Mouse (Mus musculus): Measurements from ENCODE around the gene Zdhhc21. TPM values are rescaled to one million over a fixed set of nuclear protein-coding genes. Genes with fewer than 3 reads are reported as not detected.

Gene Zdhhc21
- polyA plus RNA-seq, 1 experiment from 2014 or later, result 11.0 TPM

DNA sequence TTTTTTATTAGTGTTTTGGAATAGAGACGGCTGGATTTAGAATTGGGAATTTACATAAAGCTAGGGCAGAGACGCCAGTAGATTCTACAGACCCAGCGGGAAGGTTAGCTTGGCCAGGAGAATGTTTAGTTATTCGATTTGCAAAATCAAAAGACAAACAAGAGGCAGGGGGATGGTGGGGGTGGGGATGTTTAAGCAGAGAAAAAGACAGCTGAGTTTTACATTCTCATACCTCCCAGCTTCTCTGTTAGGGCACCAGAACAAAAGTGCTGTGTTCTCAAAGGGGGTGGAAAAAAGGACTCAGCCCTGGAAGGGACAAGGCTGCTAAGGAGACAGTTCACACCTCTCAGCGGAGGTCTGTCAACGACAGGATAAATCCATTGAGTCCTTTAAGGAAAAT, 12.4 kb upstream of the Zdhhc21 start:
- WGBS, result 38% methylated on average over 6 of the region's 6 CpGs
- ATAC-seq (replicated peaks; ENCODE audit: extremely low read depth, insufficient read depth, low FRiP score), result no peak
- no peak overlapping the region for H3K4me2 ChIP-seq (ENCODE audit: low read depth, low read length)

DNA sequence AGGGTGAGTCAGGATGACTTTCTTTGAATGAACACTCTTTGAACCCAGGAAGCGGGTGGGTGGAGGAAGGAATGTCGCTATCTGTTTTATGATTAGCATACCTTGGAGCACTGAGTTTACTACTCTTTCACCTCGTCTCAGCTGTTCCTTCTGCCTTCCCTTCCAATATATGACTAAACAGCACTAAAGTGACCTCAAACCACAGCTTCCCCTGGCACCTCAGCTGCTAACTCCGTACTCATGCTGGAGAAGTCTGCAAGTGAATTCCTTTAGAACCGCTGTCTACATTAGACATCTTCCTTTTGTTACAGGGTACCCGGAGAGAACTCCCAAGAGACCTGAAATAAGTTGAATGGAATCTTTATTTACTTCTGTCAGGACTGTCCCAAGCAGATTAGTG, 11.2 kb upstream of the Zdhhc21 start:
- H3K4me3 ChIP-seq (ENCODE audit: low read length), result no peak overlapping the region
- H3K4me2 ChIP-seq (ENCODE audit: low read depth, low read length), result no peak overlapping the region
- no peaks in the 10 kb centered on the region for H3K4me1 ChIP-seq (ENCODE audit: control insufficient read depth, insufficient read depth, low read length)
- H3K9ac ChIP-seq (ENCODE audit: low read length), result no peak overlapping the region
- H3K36me3 ChIP-seq (ENCODE audit: control insufficient read depth, insufficient read depth), result no peaks in the 10 kb centered on the region
- no peak for ATAC-seq (replicated peaks; ENCODE audit: extremely low read depth, insufficient read depth, low FRiP score)
- H3K9me3 ChIP-seq (replicated peaks; ENCODE audit: control insufficient read depth, low read length), result no peaks in the 10 kb centered on the region
- WGBS, result 66% methylated on average over 6 of the region's 6 CpGs
- no peak overlapping the region for H3K27ac ChIP-seq (ENCODE audit: low read length)
- H3K27me3 ChIP-seq (ENCODE audit: control insufficient read depth, insufficient read depth, low read length), result no peaks in the 10 kb centered on the region

More for the DNA sequence above, 12.4 kb upstream of the Zdhhc21 start:
- Histone ChIP-seq H3K4me3 (ENCODE audit: low read length) (no peak overlapping the region), H3K27me3 (ENCODE audit: control insufficient read depth, insufficient read depth, low read length) (no peaks in the 10 kb centered on the region), H3K9ac (ENCODE audit: low read length) (no peak overlapping the region), H3K36me3 (ENCODE audit: control insufficient read depth, insufficient read depth) (no peaks in the 10 kb centered on the region), H3K4me1 (ENCODE audit: control insufficient read depth, insufficient read depth, low read length) (no peaks in the 10 kb centered on the region), H3K27ac (ENCODE audit: low read length) (no peak overlapping the region), H3K9me3 (replicated peaks; ENCODE audit: control insufficient read depth, low read length) (no peaks in the 10 kb centered on the region)

DNA sequence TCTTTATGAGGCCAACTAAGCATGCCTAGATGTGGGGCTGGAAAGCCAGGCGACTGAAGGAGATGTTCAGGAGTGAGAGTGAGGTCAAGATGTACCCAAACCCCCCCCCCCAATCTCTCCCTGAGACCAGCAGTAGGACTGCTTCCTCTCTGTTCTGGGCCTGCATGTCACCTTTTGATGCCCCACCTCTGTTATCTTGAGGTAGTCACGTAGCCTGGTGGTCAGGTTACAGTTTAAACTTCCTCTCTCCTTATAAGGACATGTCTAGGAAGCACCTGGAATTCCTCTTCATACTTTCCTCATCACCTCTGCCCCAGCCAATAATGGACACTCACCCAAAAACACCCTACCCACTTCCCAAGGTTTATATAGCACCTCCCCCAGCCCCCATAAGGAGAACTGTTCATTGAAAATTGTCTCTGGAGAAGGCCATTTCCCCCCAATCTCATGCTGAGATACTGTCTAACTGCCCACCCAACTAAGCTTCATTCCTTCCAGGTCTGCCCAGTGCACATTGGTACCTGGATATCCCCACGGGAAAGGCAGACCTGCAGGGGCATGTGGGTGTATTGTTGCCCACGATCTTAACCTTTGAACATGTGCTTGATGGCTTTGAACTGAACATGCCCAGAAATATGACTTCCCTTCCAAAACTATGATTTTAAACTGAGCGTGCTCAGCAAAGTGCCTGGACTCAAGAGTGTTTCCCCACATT, 8.1 kb upstream of the Zdhhc21 start:
- no peak for ATAC-seq (replicated peaks; ENCODE audit: extremely low read depth, insufficient read depth, low FRiP score)

DNA sequence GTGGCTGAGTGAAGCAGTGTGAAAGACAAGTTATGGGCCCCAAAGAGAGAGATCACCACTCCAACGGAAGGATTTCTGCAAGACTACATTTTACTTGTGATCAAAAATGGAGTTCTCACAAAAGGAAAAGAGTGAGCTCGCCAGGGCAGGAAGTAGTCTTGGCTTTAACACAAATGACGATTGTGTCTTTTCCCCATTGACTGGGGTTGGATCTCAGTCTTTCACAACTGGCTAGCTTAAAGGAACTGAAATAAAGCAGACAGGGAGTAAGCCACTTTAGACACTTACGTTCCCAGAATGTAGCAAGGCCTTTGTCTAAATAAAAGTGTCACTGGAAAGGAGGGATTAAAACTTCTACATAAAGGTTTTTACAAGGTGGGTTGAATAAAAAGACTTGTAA, 7.4 kb upstream of the Zdhhc21 start:
- ATAC-seq (replicated peaks; ENCODE audit: extremely low read depth, insufficient read depth, low FRiP score), result no peak
- peak overlapping the region; percentile 48 for H3K27ac ChIP-seq (ENCODE audit: low read length)
- WGBS, result 46% methylated on average over 4 of the region's 4 CpGs
- no peaks in the 10 kb centered on the region for H3K36me3 ChIP-seq (ENCODE audit: control insufficient read depth, insufficient read depth)
- H3K27me3 ChIP-seq (ENCODE audit: control insufficient read depth, insufficient read depth, low read length), result no peaks in the 10 kb centered on the region
- no peak overlapping the region for H3K4me3 ChIP-seq (ENCODE audit: low read length)
- H3K9ac ChIP-seq (ENCODE audit: low read length), result no peak overlapping the region
- H3K4me2 ChIP-seq (ENCODE audit: low read depth, low read length), result no peak overlapping the region
- no peaks in the 10 kb centered on the region for H3K4me1 ChIP-seq (ENCODE audit: control insufficient read depth, insufficient read depth, low read length)
- H3K9me3 ChIP-seq (replicated peaks; ENCODE audit: control insufficient read depth, low read length), result no peaks in the 10 kb centered on the region

More for the DNA sequence above, 8.1 kb upstream of the Zdhhc21 start:
- no peaks in the 10 kb centered on the region for H3K4me1 ChIP-seq (ENCODE audit: control insufficient read depth, insufficient read depth, low read length)
- no peak overlapping the region for H3K4me2 ChIP-seq (ENCODE audit: low read depth, low read length)
- 84% methylated on average over 5 of the region's 5 CpGs for WGBS
- H3K36me3 ChIP-seq (ENCODE audit: control insufficient read depth, insufficient read depth), result no peaks in the 10 kb centered on the region
- no peaks in the 10 kb centered on the region for H3K27me3 ChIP-seq (ENCODE audit: control insufficient read depth, insufficient read depth, low read length)
- no peak overlapping the region for H3K27ac ChIP-seq (ENCODE audit: low read length)
- no peak overlapping the region for H3K4me3 ChIP-seq (ENCODE audit: low read length)
- no peak overlapping the region for H3K9ac ChIP-seq (ENCODE audit: low read length)
- H3K9me3 ChIP-seq (replicated peaks; ENCODE audit: control insufficient read depth, low read length), result no peaks in the 10 kb centered on the region

DNA sequence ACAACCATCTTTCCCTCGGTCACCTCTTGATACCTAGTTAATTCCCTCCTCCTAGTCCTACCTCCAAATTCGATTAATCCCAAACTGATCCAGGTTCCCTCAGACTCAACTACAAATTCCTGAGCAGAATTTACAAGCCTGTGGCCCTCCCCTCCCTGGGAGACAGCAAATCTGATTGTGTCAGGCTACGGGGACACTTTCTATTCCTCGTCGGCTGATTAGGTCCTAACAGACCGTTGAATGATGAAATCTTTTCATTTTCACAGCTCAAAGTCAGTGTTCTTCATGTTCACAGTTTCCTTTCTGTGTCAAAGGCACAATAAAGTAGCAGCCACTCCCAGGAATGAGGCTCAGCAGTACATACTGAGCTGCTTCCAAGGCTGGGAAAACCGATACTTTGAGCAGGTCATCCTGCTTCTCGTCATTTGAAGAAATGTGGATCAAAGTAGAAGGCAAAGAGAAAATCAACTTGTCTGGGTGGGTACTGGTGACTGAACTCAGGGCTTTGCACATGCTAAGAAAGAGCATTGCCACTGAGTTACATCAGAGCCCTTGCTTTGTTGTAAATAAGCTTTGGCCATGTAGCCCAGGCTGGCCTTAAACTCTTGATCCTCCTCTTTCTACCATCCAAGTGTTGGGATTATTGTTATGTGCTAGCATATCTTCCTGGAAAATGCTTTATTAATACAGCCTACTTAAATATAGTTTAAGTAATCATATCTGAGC, 5.4 kb upstream of the Zdhhc21 start:
- H3K4me1 ChIP-seq (ENCODE audit: control insufficient read depth, insufficient read depth, low read length), result peaks cover 5% of the 10 kb centered on the region; the same call in 1 of the 2 replicates
- H3K27ac ChIP-seq (ENCODE audit: low read length), result no peak overlapping the region
- no peak overlapping the region for H3K4me3 ChIP-seq (ENCODE audit: low read length)
- ATAC-seq (replicated peaks; ENCODE audit: extremely low read depth, insufficient read depth, low FRiP score), result no peak
- no peak overlapping the region for H3K4me2 ChIP-seq (ENCODE audit: low read depth, low read length)
- no peak overlapping the region for H3K9ac ChIP-seq (ENCODE audit: low read length)
- WGBS, result 72% methylated on average over 8 of the region's 8 CpGs
- no peaks in the 10 kb centered on the region for H3K36me3 ChIP-seq (ENCODE audit: control insufficient read depth, insufficient read depth)
- no peaks in the 10 kb centered on the region for H3K9me3 ChIP-seq (replicated peaks; ENCODE audit: control insufficient read depth, low read length)
- no peaks in the 10 kb centered on the region for H3K27me3 ChIP-seq (ENCODE audit: control insufficient read depth, insufficient read depth, low read length)

DNA sequence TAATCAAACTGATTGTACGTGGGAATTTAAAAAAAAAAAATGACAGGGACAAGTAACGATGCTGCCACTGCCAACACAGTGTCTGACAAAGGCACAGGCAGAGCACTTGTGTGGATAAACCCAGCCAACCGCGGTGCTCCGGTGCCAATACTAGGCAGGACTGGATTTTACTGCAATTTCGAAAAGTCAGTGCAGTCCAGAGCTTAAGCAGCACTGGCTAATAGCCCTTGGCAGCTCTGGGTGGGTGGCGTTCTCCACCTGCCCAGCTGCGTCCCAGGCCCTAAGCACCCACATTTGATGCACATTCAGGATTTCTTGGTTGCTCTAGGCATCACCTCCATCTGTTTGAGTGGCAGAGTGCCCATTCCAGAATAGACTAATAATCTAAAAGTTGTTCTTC, 3.6 kb upstream of the Zdhhc21 start:
- no peak overlapping the region for H3K4me3 ChIP-seq (ENCODE audit: low read length)
- no peak for ATAC-seq (replicated peaks; ENCODE audit: extremely low read depth, insufficient read depth, low FRiP score)
- no peaks in the 10 kb centered on the region for H3K27me3 ChIP-seq (ENCODE audit: control insufficient read depth, insufficient read depth, low read length)
- no peak overlapping the region for H3K4me2 ChIP-seq (ENCODE audit: low read depth, low read length)
- peaks cover 12% of the 10 kb centered on the region for H3K4me1 ChIP-seq (ENCODE audit: control insufficient read depth, insufficient read depth, low read length)
- WGBS, result 89% methylated on average over 8 of the region's 8 CpGs
- no peaks in the 10 kb centered on the region for H3K9me3 ChIP-seq (replicated peaks; ENCODE audit: control insufficient read depth, low read length)
- H3K9ac ChIP-seq (ENCODE audit: low read length), result no peak overlapping the region
- H3K36me3 ChIP-seq (ENCODE audit: control insufficient read depth, insufficient read depth), result no peaks in the 10 kb centered on the region
- H3K27ac ChIP-seq (ENCODE audit: low read length), result no peak overlapping the region

DNA sequence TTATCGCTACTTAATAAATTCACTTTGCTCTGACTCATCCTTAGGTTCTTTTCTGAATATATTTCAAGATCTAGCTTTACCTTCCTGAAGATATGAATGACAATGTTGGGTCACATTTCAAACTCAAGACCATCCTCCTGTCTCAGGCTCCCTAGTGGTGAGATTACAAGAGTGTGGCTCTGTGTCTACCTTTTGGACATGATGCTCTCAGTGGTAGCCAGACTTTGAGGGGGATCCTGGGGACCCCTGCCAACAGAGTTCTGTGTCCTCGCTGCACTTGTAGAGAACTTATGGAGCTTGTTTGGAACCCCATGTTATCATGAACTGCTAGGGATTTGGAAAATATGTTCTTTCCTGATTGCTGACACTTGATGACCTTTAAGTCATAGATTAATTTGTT, 1.7 kb upstream of the Zdhhc21 start:
- ATAC-seq (replicated peaks; ENCODE audit: extremely low read depth, insufficient read depth, low FRiP score), result no peak
- H3K4me1 ChIP-seq (ENCODE audit: control insufficient read depth, insufficient read depth, low read length), result peaks cover 13% of the 10 kb centered on the region
- no peaks in the 10 kb centered on the region for H3K27me3 ChIP-seq (ENCODE audit: control insufficient read depth, insufficient read depth, low read length)
- H3K4me3 ChIP-seq (ENCODE audit: low read length), result no peak overlapping the region
- no peak overlapping the region for H3K27ac ChIP-seq (ENCODE audit: low read length)
- H3K36me3 ChIP-seq (ENCODE audit: control insufficient read depth, insufficient read depth), result no peaks in the 10 kb centered on the region
- H3K9ac ChIP-seq (ENCODE audit: low read length), result no peak overlapping the region
- WGBS, result 95% methylated on average over 2 of the region's 2 CpGs
- no peaks in the 10 kb centered on the region for H3K9me3 ChIP-seq (replicated peaks; ENCODE audit: control insufficient read depth, low read length)
- H3K4me2 ChIP-seq (ENCODE audit: low read depth, low read length), result no peak overlapping the region

DNA sequence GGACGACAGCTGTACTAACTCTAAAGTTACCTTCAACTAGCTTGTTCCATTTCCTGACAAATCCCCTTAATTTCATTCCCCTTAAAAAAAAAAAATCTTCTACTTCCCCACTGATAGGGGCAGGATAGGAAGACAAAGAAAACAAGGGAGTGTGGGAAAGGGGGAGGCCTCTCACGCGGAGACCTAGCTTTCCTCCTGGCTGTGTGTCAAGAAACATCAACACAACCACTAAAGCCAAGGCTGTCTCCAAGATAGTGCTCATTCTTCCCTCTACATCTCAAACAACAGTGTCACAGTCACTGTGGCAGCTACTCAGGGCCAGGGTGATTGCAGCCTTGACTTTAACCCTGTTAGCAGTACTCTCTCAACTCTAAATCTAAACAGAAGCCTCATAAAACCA, 808 bp upstream of the Zdhhc21 start:
- no peak; the same call in 1 of the 2 replicates for ATAC-seq (replicated peaks; ENCODE audit: extremely low read depth, insufficient read depth, low FRiP score)
- no peaks in the 10 kb centered on the region for H3K36me3 ChIP-seq (ENCODE audit: control insufficient read depth, insufficient read depth)
- H3K4me1 ChIP-seq (ENCODE audit: control insufficient read depth, insufficient read depth, low read length), result peaks cover 13% of the 10 kb centered on the region
- no peak overlapping the region for H3K4me2 ChIP-seq (ENCODE audit: low read depth, low read length)
- H3K27ac ChIP-seq (ENCODE audit: low read length), result 0 out of 2 replicates have a peak overlapping the region, but pooled peaks have one; percentile 27
- no peaks in the 10 kb centered on the region for H3K27me3 ChIP-seq (ENCODE audit: control insufficient read depth, insufficient read depth, low read length)
- no peaks in the 10 kb centered on the region for H3K9me3 ChIP-seq (replicated peaks; ENCODE audit: control insufficient read depth, low read length)
- 39% methylated on average over 3 of the region's 3 CpGs for WGBS
- no peak overlapping the region for H3K9ac ChIP-seq (ENCODE audit: low read length)
- H3K4me3 ChIP-seq (ENCODE audit: low read length), result no peak overlapping the region

DNA sequence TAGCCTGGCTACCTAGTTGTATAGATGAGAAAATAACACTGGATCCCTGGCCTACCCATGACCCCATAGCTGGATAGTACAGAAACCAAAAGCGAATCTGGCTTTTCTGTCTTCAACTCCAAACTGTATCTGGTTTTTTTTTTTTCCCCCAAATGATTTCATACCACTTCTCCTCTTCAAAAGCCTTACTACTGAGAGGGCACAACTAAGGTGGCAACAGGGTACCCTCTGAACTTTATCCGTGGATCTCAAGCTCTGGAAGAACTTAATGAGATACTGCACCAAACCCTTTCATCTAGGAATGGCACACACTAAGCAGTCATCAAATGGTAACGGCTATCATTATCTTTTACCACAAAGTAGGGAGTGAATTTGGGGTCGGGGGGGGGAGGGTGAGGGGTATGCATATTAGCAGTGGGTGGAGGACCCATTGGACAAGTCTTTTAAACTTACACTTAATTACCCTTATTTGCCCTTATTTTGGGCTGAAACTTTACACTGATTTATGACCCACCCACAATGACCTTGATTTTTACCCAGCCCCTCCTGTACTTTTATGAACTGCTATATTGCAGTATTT, 1.2 kb downstream of the Zdhhc21 start:
- Histone ChIP-seq H3K9me3 (replicated peaks; ENCODE audit: control insufficient read depth, low read length) (no peaks in the 10 kb centered on the region), H3K4me2 (ENCODE audit: low read depth, low read length) (peak overlapping the region; percentile 71), H3K4me3 (ENCODE audit: low read length) (peak overlapping the region; percentile 92), H3K27ac (ENCODE audit: low read length) (no peak overlapping the region; the same call in 1 of the 2 replicates), H3K36me3 (ENCODE audit: control insufficient read depth, insufficient read depth) (no peaks in the 10 kb centered on the region), H3K4me1 (ENCODE audit: control insufficient read depth, insufficient read depth, low read length) (peaks cover 13% of the 10 kb centered on the region), H3K9ac (ENCODE audit: low read length) (peak overlapping the region; percentile 91), H3K27me3 (ENCODE audit: control insufficient read depth, insufficient read depth, low read length) (no peaks in the 10 kb centered on the region)
- ATAC-seq (replicated peaks; ENCODE audit: extremely low read depth, insufficient read depth, low FRiP score), result no peak
- WGBS, result 33% methylated on average over 4 of the region's 4 CpGs

Measured in heart, embryonic 16.5 days (tissue).